Mouse (Mus musculus): ENCODE measurements at regions not wholly inside any gene's neighbourhood (a gene's known extent, or its start where the extent isn't known, plus 50 kb on each side); places are given as distances from the start of the nearest gene placed in this dataset.

GRCm38 (mm10) chr11:63565471-63566232 is 356.4 kb downstream of the Hs3st3b1 start:
- H3K27ac ChIP-seq = no peak overlapping the region
- no peak overlapping the region for H3K4me2 ChIP-seq
- ATAC-seq (replicated peaks) = no peak
- H3K4me3 ChIP-seq = no peak overlapping the region
- 79% methylated on average over 8 of the region's 8 CpGs for WGBS
- H3K27me3 ChIP-seq (replicated peaks) = no peaks in the 10 kb centered on the region
- H3K9ac ChIP-seq = no peak overlapping the region
- no peaks in the 10 kb centered on the region for H3K4me1 ChIP-seq
- no peaks in the 10 kb centered on the region for H3K9me3 ChIP-seq
- H3K36me3 ChIP-seq (replicated peaks) = no peaks in the 10 kb centered on the region

- no peak overlapping the region for H3K9ac ChIP-seq
- H3K27ac ChIP-seq = no peak overlapping the region
- WGBS = 73% methylated on average over 15 of the region's 15 CpGs
- no peaks in the 10 kb centered on the region for H3K9me3 ChIP-seq
- H3K4me2 ChIP-seq = no peak overlapping the region
- ATAC-seq (replicated peaks) = no peak
- H3K4me3 ChIP-seq = no peak overlapping the region
- no peaks in the 10 kb centered on the region for H3K36me3 ChIP-seq (replicated peaks)
- no peaks in the 10 kb centered on the region for H3K4me1 ChIP-seq
- H3K27me3 ChIP-seq (replicated peaks) = no peaks in the 10 kb centered on the region
These were observed 352.2 kb downstream of the Hs3st3b1 start for GRCm38 (mm10) chr11:63569785-63570479.

GRCm38 (mm10) chr11:63570646-63571045 is 351.4 kb downstream of the Hs3st3b1 start:
- Histone ChIP-seq H3K4me1 (no peaks in the 10 kb centered on the region), H3K9me3 (no peaks in the 10 kb centered on the region), H3K27ac (no peak overlapping the region), H3K9ac (no peak overlapping the region), H3K36me3 (replicated peaks) (no peaks in the 10 kb centered on the region), H3K4me2 (no peak overlapping the region), H3K4me3 (no peak overlapping the region), H3K27me3 (replicated peaks) (no peaks in the 10 kb centered on the region)
- 78% methylated on average over 1 of the region's 1 CpGs for WGBS
- no peak for ATAC-seq (replicated peaks)

- Histone ChIP-seq H3K27ac (no peak overlapping the region), H3K4me3 (no peak overlapping the region), H3K9ac (no peak overlapping the region), H3K4me2 (no peak overlapping the region), H3K9me3 (no peaks in the 10 kb centered on the region), H3K27me3 (replicated peaks) (no peaks in the 10 kb centered on the region), H3K4me1 (no peaks in the 10 kb centered on the region), H3K36me3 (replicated peaks) (no peaks in the 10 kb centered on the region)
- ATAC-seq (replicated peaks) = no peak
- 89% methylated on average over 2 of the region's 2 CpGs for WGBS
These were observed 348.8 kb downstream of the Hs3st3b1 start for GRCm38 (mm10) chr11:63573271-63573670.

- no peaks in the 10 kb centered on the region for H3K36me3 ChIP-seq (replicated peaks)
- no peaks in the 10 kb centered on the region for H3K27me3 ChIP-seq (replicated peaks)
- H3K4me2 ChIP-seq = no peak overlapping the region
- no peak overlapping the region for H3K9ac ChIP-seq
- ATAC-seq (replicated peaks) = no peak
- no peaks in the 10 kb centered on the region for H3K4me1 ChIP-seq
- H3K9me3 ChIP-seq = no peaks in the 10 kb centered on the region
- no peak overlapping the region for H3K4me3 ChIP-seq
- no peak overlapping the region for H3K27ac ChIP-seq
- WGBS = 77% methylated on average over 3 of the region's 3 CpGs
These were observed 338.8 kb downstream of the Hs3st3b1 start for GRCm38 (mm10) chr11:63583321-63583720.

- no peaks in the 10 kb centered on the region for H3K27me3 ChIP-seq (replicated peaks)
- H3K27ac ChIP-seq = no peak overlapping the region
- no peak overlapping the region for H3K9ac ChIP-seq
- no peaks in the 10 kb centered on the region for H3K4me1 ChIP-seq
- no peak overlapping the region for H3K4me3 ChIP-seq
- H3K36me3 ChIP-seq (replicated peaks) = no peaks in the 10 kb centered on the region
- H3K9me3 ChIP-seq = no peaks in the 10 kb centered on the region
- 77% methylated on average over 8 of the region's 8 CpGs for WGBS
- no peak overlapping the region for H3K4me2 ChIP-seq
- no peak for ATAC-seq (replicated peaks)
These were observed 336.7 kb downstream of the Hs3st3b1 start for GRCm38 (mm10) chr11:63585216-63585869.

- no peak overlapping the region for H3K4me2 ChIP-seq
- WGBS = 83% methylated on average over 4 of the region's 4 CpGs
- no peaks in the 10 kb centered on the region for H3K9me3 ChIP-seq
- no peak overlapping the region for H3K9ac ChIP-seq
- ATAC-seq (replicated peaks) = no peak
- H3K4me3 ChIP-seq = no peak overlapping the region
- H3K27me3 ChIP-seq (replicated peaks) = no peaks in the 10 kb centered on the region
- no peaks in the 10 kb centered on the region for H3K36me3 ChIP-seq (replicated peaks)
- H3K27ac ChIP-seq = no peak overlapping the region
- no peaks in the 10 kb centered on the region for H3K4me1 ChIP-seq
These were observed 301.9 kb downstream of the Hs3st3b1 start for GRCm38 (mm10) chr11:63620220-63620619.

- H3K9me3 ChIP-seq = no peaks in the 10 kb centered on the region
- no peak overlapping the region for H3K4me3 ChIP-seq
- no peak overlapping the region for H3K27ac ChIP-seq
- WGBS = 55% methylated on average over 11 of the region's 11 CpGs
- no peaks in the 10 kb centered on the region for H3K4me1 ChIP-seq
- no peaks in the 10 kb centered on the region for H3K36me3 ChIP-seq (replicated peaks)
- ATAC-seq (replicated peaks) = no peak
- no peak overlapping the region for H3K4me2 ChIP-seq
- H3K9ac ChIP-seq = no peak overlapping the region
- no peaks in the 10 kb centered on the region for H3K27me3 ChIP-seq (replicated peaks)
These were observed 291.8 kb downstream of the Hs3st3b1 start for GRCm38 (mm10) chr11:63630336-63630735.

GRCm38 (mm10) chr11:63657057-63657456 is 265.0 kb downstream of the Hs3st3b1 start:
- Histone ChIP-seq H3K36me3 (replicated peaks) (no peaks in the 10 kb centered on the region), H3K27me3 (replicated peaks) (no peaks in the 10 kb centered on the region), H3K4me1 (no peaks in the 10 kb centered on the region), H3K27ac (no peak overlapping the region), H3K9me3 (no peaks in the 10 kb centered on the region), H3K9ac (no peak overlapping the region), H3K4me2 (no peak overlapping the region), H3K4me3 (no peak overlapping the region)
- no peak for ATAC-seq (replicated peaks)
- 75% methylated on average over 9 of the region's 9 CpGs for WGBS

GRCm38 (mm10) chr11:63665268-63665934 is 256.7 kb downstream of the Hs3st3b1 start:
- 88% methylated on average over 12 of the region's 12 CpGs for WGBS
- Histone ChIP-seq H3K4me3 (no peak overlapping the region), H3K9ac (no peak overlapping the region), H3K9me3 (no peaks in the 10 kb centered on the region), H3K4me2 (no peak overlapping the region), H3K4me1 (no peaks in the 10 kb centered on the region), H3K27ac (no peak overlapping the region), H3K27me3 (replicated peaks) (no peaks in the 10 kb centered on the region), H3K36me3 (replicated peaks) (no peaks in the 10 kb centered on the region)
- no peak for ATAC-seq (replicated peaks)

GRCm38 (mm10) chr11:63670477-63670876 is 251.6 kb downstream of the Hs3st3b1 start:
- Histone ChIP-seq H3K27ac (no peak overlapping the region), H3K9ac (no peak overlapping the region), H3K36me3 (replicated peaks) (no peaks in the 10 kb centered on the region), H3K4me1 (no peaks in the 10 kb centered on the region), H3K4me2 (no peak overlapping the region), H3K9me3 (no peaks in the 10 kb centered on the region), H3K27me3 (replicated peaks) (no peaks in the 10 kb centered on the region), H3K4me3 (no peak overlapping the region)
- ATAC-seq (replicated peaks) = no peak
- 65% methylated on average over 4 of the region's 4 CpGs for WGBS

GRCm38 (mm10) chr11:63671816-63672215 is 250.3 kb downstream of the Hs3st3b1 start:
- Histone ChIP-seq H3K27ac (no peak overlapping the region), H3K9ac (no peak overlapping the region), H3K4me3 (no peak overlapping the region), H3K4me1 (no peaks in the 10 kb centered on the region), H3K36me3 (replicated peaks) (no peaks in the 10 kb centered on the region), H3K27me3 (replicated peaks) (no peaks in the 10 kb centered on the region), H3K9me3 (no peaks in the 10 kb centered on the region), H3K4me2 (no peak overlapping the region)
- WGBS = 75% methylated on average over 2 of the region's 2 CpGs
- no peak for ATAC-seq (replicated peaks)
